Mouse (Mus musculus) adrenal gland, postnatal 0 days (tissue): ENCODE data around the gene Ciao1. TPM values are rescaled to one million over a fixed set of nuclear protein-coding genes. Genes with fewer than 3 reads are reported as not detected.

Experiments used
- polyA plus RNA-seq: library from polyadenylated mRNA; unstranded; fragments of >200 nt; fragmentation: Nextera tagmentation; extraction: Ambion mirVana; gene quantifications from 2 replicates; pipeline ENCODE4 v1.2.1, GENCODE M21; 2015

Gene Ciao1
- 70.2 and 86.0 TPM in 2 replicates for polyA plus RNA-seq

DNA sequence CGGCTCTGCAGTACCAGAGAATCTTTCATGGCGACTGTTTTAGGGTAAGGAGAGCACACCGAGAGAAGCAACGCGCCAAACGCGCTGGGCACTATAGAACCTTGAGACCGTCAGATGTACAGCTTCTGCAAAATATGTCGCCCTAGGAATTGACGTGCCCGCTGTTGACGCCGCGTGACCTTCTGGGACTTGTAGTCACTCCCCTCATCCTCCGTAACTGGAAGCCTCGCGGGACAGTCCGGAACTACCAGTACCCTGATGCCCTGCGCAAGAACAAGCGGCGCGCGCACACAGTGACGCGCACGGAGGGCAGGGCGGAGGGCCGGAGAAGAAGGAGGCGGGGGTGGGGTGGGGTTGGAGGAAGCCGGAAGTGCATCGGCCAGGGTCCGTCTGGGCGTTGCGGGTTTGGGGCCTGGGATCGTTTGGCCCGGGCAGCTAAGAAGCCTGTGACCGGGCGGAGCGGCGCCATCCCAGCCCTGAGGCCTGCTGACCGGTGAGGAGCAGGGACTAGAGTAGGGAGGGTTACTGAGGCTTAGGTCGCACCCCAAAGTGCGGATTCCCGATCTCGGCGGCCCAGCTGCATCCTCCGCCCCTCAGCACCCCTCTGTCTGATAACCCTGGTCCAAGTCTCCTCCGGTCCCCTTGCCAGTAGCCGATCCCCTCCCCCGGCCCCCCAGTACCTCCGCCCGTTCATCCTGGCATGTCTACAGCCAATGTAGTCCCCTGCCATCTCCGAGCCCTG lies at the start of gene Ciao1, which contains the start of gene Tmem127:
Ciao1 (minus strand) TSS at position 225 of the 742 bp plus-strand sequence.
Tmem127 (plus strand) TSS at position 317 of the 742 bp plus-strand sequence.

DNA sequence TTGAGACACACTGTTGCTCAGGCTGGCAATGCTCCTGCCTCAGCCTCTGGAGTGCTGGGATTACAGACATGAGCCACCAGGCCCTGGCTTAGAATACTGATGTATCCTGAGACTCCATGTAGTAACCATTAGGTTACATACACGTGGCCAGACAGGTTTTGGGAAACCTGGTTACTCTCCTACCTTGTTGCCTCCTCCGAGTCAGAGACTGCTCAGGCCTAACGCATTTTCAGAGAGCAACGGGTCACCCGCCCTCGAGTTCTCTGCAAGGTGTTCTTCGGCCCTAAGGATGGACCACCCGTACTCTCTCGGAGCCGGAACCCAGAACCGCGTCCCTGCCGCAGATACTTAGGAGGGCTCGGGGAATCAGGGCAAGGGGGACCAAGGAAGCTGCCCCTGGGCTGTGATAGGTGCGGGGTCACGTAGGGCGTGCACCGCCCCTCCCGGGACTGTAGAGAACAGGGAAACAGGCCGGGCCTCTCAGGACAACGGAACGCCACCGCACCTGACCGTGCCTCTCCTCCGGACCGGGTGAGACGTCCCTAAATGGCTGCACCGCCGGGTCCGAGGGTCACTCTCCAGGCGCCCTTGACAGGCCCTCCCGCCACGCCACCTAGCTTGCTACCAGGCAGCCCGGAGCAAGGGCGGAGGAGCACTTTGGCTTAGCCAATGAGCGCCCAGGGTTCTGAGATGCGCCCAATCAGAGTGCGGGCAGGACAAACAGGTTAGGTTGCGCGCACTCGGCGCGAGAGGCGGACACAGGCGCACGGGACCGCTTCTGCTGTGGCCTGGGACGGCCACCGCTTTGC lies 22.1 kb upstream of the Ciao1 start, which contains the start of gene Stard7:
Stard7 (plus strand) TSS at position 728 of the 809 bp plus-strand sequence.

DNA sequence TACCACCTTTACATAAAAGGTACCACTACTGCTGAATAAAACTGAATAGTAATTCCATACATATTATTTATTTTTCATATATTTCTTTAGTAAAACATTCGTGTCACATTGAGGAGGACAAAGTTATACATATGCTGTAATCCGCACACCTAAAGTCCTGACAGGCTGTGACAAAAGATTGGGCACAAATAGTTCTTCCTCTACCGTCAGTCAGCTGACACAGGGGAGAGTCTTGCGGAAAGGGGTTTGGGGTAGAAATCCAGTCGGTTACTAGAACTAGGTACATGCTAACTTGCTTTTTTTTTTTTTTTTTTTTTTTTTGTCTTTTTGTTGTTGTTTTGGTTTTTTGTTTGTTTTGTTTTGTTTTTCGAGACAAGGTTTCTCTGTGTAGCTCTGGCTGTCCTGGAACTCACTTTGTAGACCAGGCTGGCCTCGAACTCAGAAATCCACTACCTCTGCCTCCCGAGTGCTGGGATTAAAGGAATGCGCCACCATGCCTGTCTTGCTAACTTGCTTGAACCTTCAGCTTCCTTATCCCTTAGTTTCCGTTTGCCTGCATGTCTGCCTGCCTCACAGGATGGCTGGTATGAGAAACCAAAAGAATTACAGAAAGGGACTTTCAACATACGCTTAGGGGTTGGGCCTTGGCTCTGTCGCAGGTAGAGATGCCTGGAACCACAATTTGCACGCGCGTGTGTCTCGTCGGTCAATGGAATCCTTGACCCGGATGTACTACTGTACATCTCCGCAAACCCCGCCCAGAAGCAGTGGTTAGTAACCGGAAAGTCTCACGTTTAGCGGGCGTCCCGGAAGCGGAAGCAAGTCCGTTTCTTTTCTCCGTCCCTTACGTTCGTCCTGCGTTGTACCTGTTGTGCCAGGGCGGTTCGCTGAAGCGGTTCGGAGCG lies 39.8 kb downstream of the Ciao1 start, which contains the start of the genes 1810024B03Rik and Snrnp200:
1810024B03Rik (minus strand) TSS at position 734 of the 905 bp plus-strand sequence.
Snrnp200 (plus strand) TSS at position 840 of the 905 bp plus-strand sequence.

Other genes with a start within 250 kb of the Ciao1 start
- 5.4 and 6.6 TPM in 2 replicates for gene Ap4e1, start 239.1 kb downstream of the Ciao1 start, polyA plus RNA-seq
- 52.9 and 55.5 TPM in 2 replicates for gene Blvra, start 177.2 kb downstream of the Ciao1 start, polyA plus RNA-seq
- 15.4 and 18.2 TPM in 2 replicates for gene Ncaph, start 113.9 kb downstream of the Ciao1 start, polyA plus RNA-seq
- 10.5 and 11.5 TPM in 2 replicates for gene Itpripl1, start 104.4 kb downstream of the Ciao1 start, polyA plus RNA-seq
- gene 1810024B03Rik, start 39.5 kb downstream of the Ciao1 start, polyA plus RNA-seq: 4.8 and 5.7 TPM in 2 replicates
- 18.6 and 21.2 TPM in 2 replicates for gene Snrnp200, start 39.4 kb downstream of the Ciao1 start, polyA plus RNA-seq
- 32.7 and 33.1 TPM in 2 replicates for gene Tmem127, start 92 bp upstream of the Ciao1 start, polyA plus RNA-seq
- gene Stard7, start 22.4 kb upstream of the Ciao1 start, polyA plus RNA-seq: 45.3 and 78.6 TPM in 2 replicates
- 2.6 TPM in 2 replicates for gene Dusp2, start 88.3 kb upstream of the Ciao1 start, polyA plus RNA-seq
- gene Astl, start 90.8 kb upstream of the Ciao1 start, polyA plus RNA-seq: not detected in 2 replicates
- 1.6 and 1.9 TPM in 2 replicates for gene Adra2b, start 115.4 kb upstream of the Ciao1 start, polyA plus RNA-seq
- 0.12 and 0.17 TPM in 2 replicates for gene Gpat2, start 177.4 kb upstream of the Ciao1 start, polyA plus RNA-seq
- 52.3 and 83.2 TPM in 2 replicates for gene Fahd2a, start 196.7 kb upstream of the Ciao1 start, polyA plus RNA-seq